Mouse (Mus musculus) heart, embryonic 15.5 days (tissue): ENCODE results near the gene Gpr182. TPM values are rescaled to one million over a fixed set of nuclear protein-coding genes. Genes with fewer than 3 reads are reported as not detected.

Source experiments
- polyA plus RNA-seq: library from polyadenylated mRNA; unstranded; fragments of >200 nt; fragmentation: Nextera tagmentation; extraction: Ambion mirVana; gene quantifications from 2 replicates; pipeline ENCODE4 v1.2.1, GENCODE M21; 2015

The Gpr182 gene
- polyA plus RNA-seq, 1 experiment from 2014 or later: 14.1 TPM

Other genes starting within 250 kb of the Gpr182 start
- 49.7 and 53.6 TPM in 2 replicates for gene Ndufa4l2, start 236.8 kb downstream of the Gpr182 start, polyA plus RNA-seq
- gene Shmt2, start 229.3 kb downstream of the Gpr182 start, polyA plus RNA-seq: 89.8 and 106 TPM in 2 replicates
- 1.2 and 2.9 TPM in 2 replicates for gene Nxph4, start 217.2 kb downstream of the Gpr182 start, polyA plus RNA-seq
- 31.2 and 43.1 TPM in 2 replicates for gene Lrp1, start 130.6 kb downstream of the Gpr182 start, polyA plus RNA-seq
- 26.2 and 33.5 TPM in 2 replicates for gene Stat6, start 108.7 kb downstream of the Gpr182 start, polyA plus RNA-seq
- 7.8 and 8.9 TPM in 2 replicates for gene Nemp1, start 84.8 kb downstream of the Gpr182 start, polyA plus RNA-seq
- 10.9 and 14.9 TPM in 2 replicates for gene Nab2, start 83.2 kb downstream of the Gpr182 start, polyA plus RNA-seq
- gene Myo1a, start 46.6 kb downstream of the Gpr182 start, polyA plus RNA-seq: 0.25 and 0.29 TPM in 2 replicates
- 0.43 and 0.64 TPM in 2 replicates for gene Tac2, start 27.3 kb downstream of the Gpr182 start, polyA plus RNA-seq
- gene Zbtb39, start 12.2 kb downstream of the Gpr182 start, polyA plus RNA-seq: 1.6 TPM in 2 replicates
- gene Rdh1, start 8.0 kb upstream of the Gpr182 start, polyA plus RNA-seq: 0.03 and 0.05 TPM in 2 replicates
- gene Rdh16f1, start 8.1 kb upstream of the Gpr182 start, polyA plus RNA-seq: 0.10 TPM in 1 of 2 replicates, not detected in the other
- gene Rdh9, start 24.7 kb upstream of the Gpr182 start, polyA plus RNA-seq: 0.11 TPM in 1 of 2 replicates, not detected in the other
- gene Rdh16, start 49.4 kb upstream of the Gpr182 start, polyA plus RNA-seq: not detected in 2 replicates
- gene Rdh19, start 98.2 kb upstream of the Gpr182 start, polyA plus RNA-seq: not detected in 2 replicates
- not detected in 2 replicates for gene Rdh16f2, start 114.7 kb upstream of the Gpr182 start, polyA plus RNA-seq
- 0.11 TPM in 1 of 2 replicates, not detected in the other for gene Rdh7, start 137.1 kb upstream of the Gpr182 start, polyA plus RNA-seq
- gene Sdr9c7, start 146.8 kb upstream of the Gpr182 start, polyA plus RNA-seq: not detected in 2 replicates